23 mouse cellular contexts compared by ENCODE assay signal in the genomic region with DNA sequence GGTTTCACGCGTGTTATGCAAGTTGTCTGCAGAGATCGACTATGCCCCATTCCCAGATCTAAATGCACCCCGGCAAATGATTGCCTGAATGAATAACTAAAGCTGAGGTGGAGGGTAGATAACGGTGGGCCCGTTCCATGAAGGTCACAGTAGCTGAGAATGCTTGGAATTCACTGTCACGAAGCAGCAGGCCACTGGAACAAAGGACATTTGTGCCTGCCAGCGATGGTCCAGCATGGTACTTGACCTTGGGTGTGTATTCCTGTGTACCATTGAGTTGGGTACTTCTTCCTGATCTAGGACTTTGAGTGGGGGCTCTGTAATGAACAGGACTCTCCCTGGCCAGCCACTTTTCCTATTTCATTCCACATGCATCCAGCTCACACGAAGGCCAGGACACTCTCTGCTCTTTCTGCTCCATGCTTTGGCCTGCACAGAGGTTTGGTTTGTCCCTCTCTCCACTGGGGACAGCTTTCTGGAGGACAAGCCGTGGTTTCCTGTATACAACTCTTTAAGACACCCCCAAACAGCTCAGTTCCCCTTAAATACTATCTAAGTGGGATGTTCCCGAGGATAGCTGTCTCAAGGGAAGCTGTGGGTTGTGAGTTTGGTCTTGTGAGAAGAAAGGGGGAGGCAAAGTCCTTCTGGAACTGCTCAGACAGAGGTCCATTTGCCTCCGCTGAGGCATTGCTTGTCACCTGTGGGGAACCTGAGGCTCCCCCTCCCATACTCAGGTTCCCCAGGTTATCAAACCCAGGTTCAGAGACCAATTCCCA.
A peak's percentile ranks its signal among the peaks of the same experiment; 100 is the strongest.
DNase-seq lines count a peak whose midpoint lies in the region; ATAC-seq lines count a peak whose summit lies in the region.
"Had no signal": no experiment of that assay in that cellular context is flagged by ENCODE, and none has a peak within 500 bp of the region (broad histone marks: within the 10 kb centered on the region; RNA-seq: fewer than 3 reads in every experiment).

No protein-coding gene starts in this region.

- H3K4me3 ChIP-seq in heart, embryonic 12.5 days = no peak overlapping the region
- H3K4me3 ChIP-seq: forebrain, embryonic 13.5 days; hindbrain, embryonic 13.5 days had no signal

- DNase-seq in heart, postnatal 36 days = no peak
- DNase-seq in R1 (ENCODE audit: low read depth, low spot score) = peak; percentile 26
- DNase-seq in ZHBTc4 (ENCODE audit: low read depth, low spot score) = peak; percentile 42
- peak; percentile 24 to 25 for DNase-seq in heart, postnatal 10 days
- no peak for DNase-seq in spleen, adult 18-20 months
- DNase-seq: adrenal gland, adult 8-10 months; cerebellum, adult 8-10 months; cerebellum, postnatal 36 days; gastrocnemius, postnatal 25 days; kidney, adult 9 months; kidney, postnatal 10 days; layer of hippocampus, postnatal 36 days; left cerebral cortex, postnatal 4 days; lung, adult 2 months; right cerebral cortex, adult 18-20 months had no signal

- intact Hi-C loops in heart, postnatal 36 days (cut with DNase I) = no loop called here
- intact Hi-C loops in heart, postnatal 10 days (cut with DNase I) = no loop called here

- no peaks in the 10 kb centered on the region for H3K36me3 ChIP-seq in heart, embryonic 12.5 days
- H3K36me3 ChIP-seq: hindbrain, embryonic 13.5 days had no signal

- H3K9me3 ChIP-seq in heart, embryonic 12.5 days (replicated peaks) = peaks cover 13% of the 10 kb centered on the region
- H3K9me3 ChIP-seq: forebrain, embryonic 13.5 days; hindbrain, embryonic 13.5 days had no signal

- H3K9ac ChIP-seq in heart, embryonic 12.5 days = no peak overlapping the region
- H3K9ac ChIP-seq: forebrain, embryonic 13.5 days; hindbrain, embryonic 13.5 days; liver, embryonic 14.5 days had no signal

- no peak overlapping the region for H3K4me2 ChIP-seq in heart, embryonic 12.5 days
- H3K4me2 ChIP-seq: forebrain, embryonic 13.5 days; hindbrain, embryonic 13.5 days; midbrain, embryonic 11.5 days had no signal

- peak overlapping the region; percentile 55; the same call in 1 of the 2 replicates for H3K27ac ChIP-seq in heart, embryonic 12.5 days (ENCODE audit: poor library complexity, severe bottlenecking)
- H3K27ac ChIP-seq: forebrain, embryonic 13.5 days; hindbrain, embryonic 13.5 days; liver, embryonic 14.5 days; stomach, postnatal 0 days had no signal

- H3K27me3 ChIP-seq in heart, embryonic 12.5 days (replicated peaks) = no peaks in the 10 kb centered on the region
- H3K27me3 ChIP-seq: forebrain, embryonic 13.5 days; hindbrain, embryonic 13.5 days had no signal

- ATAC-seq in heart, embryonic 12.5 days (ENCODE audit: insufficient number of reproducible peaks, low FRiP score) = no peak
- ATAC-seq: forebrain, embryonic 13.5 days; intestine, postnatal 0 days; midbrain, embryonic 16.5 days had no signal

- peaks cover 24% of the 10 kb centered on the region for H3K4me1 ChIP-seq in heart, embryonic 12.5 days (replicated peaks)
- H3K4me1 ChIP-seq: forebrain, embryonic 13.5 days; hindbrain, embryonic 13.5 days had no signal

- WGBS in heart, embryonic 12.5 days = 56% methylated on average over 12 of the region's 12 CpGs

Comparison
In these comparisons a context has a peak if more than half of its experiments do, and no peak if none do; other contexts are left out.
1. DNase-seq: peak in R1 (single experiment), ZHBTc4 (single experiment) and heart, postnatal 10 days (2 of 2); none in heart, postnatal 36 days (0 of 2) and spleen, adult 18-20 months (0 of 2).